Mouse (Mus musculus): ENCODE results near the gene Sdf2.

Sdf2 gene

DNA sequence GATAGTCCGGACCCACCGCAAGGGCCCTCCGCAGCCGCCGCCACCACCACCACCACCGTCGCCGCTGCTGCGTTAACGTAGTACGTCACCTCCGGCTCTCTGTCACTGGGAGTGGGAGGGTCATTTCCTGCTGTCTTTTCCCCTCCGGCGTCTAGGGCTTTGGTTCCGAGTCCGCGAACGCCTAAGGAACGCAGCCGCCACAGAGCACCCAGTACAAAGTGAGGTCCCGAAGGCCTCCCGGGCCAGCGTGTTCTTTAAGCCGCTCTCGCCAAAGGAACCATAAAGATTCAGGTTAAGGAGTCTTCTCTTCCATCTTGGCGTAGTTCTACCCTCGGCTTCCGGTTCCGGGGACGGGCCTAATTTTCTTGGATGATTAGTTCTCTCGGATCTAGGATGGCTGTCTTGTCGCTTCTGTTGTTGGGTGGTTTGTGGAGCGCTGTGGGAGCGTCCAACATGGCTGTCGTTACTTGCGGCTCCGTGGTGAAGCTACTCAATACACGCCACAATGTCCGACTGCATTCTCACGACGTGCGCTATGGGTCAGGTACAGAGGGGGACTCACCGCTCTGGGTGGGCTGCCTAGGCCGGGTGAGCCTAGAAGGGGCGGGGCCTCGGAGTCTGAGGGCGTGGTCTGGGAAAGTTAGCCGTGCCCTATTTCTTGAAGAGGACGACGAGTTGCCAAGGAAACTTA lies at the start of gene Sdf2, which contains the start of gene Supt6:
Gene Sdf2, plus strand, starts transcription at position 120 of the 691 bp plus-strand sequence.
Gene Supt6, minus strand, starts transcription at position 361 of the 691 bp plus-strand sequence.
- DNase-seq = peak; percentile 97

GRCm38 (mm10) chr11:78202372-78202771 lies 43.2 kb upstream of the Sdf2 start:
- DNase-seq = no peak

DNA sequence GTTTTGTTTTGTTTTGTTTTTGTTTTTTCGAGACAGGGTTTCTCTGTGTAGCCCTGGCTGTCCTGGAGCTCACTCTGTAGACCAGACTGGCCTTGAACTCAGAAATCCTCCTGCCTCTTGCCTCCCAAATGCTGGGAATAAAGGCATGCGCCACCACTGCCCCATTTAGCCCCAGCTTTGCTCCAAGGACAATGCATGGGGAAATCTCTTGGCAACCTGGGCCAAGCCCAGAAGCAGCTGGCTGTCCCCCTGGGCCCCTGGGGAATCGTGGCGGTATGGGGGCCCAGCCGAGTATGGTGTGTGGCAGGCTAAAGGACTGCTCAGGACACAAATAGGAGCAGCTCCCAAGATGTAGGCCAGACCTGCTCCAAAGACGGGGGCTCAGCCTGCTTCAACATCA lies 41.3 kb upstream of the Sdf2 start:
- no peak for DNase-seq

DNA sequence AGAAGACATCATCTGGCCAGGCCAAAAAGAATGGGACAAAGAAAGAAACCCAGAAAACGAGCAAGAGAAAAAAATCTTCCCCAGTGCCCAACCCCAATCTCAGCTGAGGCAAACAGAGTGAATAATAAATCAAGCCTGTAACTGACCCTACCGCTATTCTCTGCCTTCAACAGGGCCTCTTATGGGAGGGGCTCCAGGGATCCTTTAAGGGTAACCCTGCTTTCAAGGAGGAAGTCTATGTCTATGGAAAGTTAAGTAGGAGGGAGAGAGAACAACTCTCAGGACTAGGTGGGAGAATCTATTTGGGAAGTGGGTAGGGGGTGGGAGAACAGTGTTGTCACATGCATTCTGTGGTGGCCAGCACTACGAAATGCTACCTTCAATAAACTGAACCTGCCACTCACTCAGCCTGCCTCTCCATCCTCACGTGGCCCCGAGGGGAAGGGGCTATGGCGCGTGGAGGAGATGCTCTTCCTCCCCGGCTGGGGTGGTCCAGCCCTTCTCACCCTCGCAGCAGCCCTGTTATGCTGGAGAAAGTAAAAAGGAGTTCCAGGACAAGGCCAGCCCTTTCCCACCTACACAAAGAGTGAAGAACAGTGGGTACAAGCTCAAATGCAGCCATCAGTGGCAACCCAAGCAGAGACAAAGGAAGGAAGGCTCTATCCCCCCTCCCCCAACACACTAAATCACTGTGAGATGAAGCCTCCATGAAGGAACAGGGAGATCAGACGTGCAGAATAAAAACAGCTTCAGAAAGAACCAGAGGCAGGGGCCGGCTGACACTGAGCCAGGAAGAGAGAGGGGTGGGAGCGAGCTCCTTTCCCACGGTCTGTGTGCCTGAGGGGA lies 40.0 kb upstream of the Sdf2 start:
- no peak for DNase-seq

- no peak for DNase-seq
These were observed 38.4 kb upstream of the Sdf2 start for GRCm38 (mm10) chr11:78207190-78207589.

- DNase-seq = no peak
These were observed 35.7 kb upstream of the Sdf2 start for GRCm38 (mm10) chr11:78209886-78210285.

- DNase-seq = no peak
These were observed 34.9 kb upstream of the Sdf2 start for GRCm38 (mm10) chr11:78210615-78211014.

GRCm38 (mm10) chr11:78211513-78211912 lies 34.0 kb upstream of the Sdf2 start:
- no peak for DNase-seq

GRCm38 (mm10) chr11:78213086-78213817 lies 32.3 kb upstream of the Sdf2 start:
- DNase-seq = no peak

DNA sequence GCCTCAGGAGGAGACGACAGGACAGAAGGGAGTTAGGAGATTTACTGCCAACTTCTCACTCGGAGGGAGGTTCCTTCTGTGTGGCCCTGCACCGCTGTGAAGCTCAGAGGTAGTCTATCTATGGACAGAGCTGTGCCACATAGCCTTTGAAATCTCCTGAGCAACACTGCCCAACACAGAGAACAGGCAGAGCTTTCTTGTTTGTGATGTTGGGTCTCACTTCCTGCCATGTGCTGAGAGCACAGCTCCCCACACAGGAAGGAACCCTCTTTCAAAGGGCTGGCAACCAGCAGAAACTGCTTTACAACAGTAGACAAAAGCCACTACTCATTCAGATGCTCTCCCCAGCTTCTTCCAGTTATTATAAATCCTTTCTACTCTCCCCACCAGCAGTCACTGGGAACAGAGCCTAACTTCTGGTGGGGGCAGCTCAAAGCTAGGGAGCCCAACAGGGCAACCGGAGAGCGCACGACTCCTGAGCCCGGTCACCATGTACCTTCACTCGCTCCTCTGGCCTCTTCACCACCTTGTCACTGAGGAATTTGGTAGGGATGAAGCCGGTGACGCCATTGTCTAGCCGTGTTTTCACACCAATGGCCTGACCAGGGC lies 29.7 kb upstream of the Sdf2 start:
- no peak for DNase-seq

DNA sequence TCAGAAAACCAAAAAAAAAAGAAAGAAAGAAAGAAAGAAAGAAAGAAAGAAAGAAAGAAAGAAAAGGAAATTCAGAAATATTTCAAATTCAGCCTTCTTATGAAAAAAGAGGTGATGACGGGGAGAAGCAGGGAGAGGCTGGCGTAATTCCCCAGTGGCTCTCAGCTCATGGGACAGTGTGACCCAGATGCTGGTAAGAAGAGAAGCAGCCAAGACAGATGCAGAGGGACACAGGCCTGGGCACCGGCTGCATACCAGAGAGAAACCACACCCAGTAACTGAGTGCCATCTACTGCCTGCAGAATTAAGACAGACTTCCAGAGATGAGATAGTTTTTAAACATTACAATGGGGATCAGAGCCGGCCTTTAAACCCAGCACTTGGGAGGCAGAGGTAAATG lies 22.0 kb upstream of the Sdf2 start:
- DNase-seq = no peak

GRCm38 (mm10) chr11:78231518-78231917 lies 14.0 kb upstream of the Sdf2 start:
- no peak for DNase-seq

GRCm38 (mm10) chr11:78240193-78240857 lies 5.2 kb upstream of the Sdf2 start:
- DNase-seq = no peak

DNA sequence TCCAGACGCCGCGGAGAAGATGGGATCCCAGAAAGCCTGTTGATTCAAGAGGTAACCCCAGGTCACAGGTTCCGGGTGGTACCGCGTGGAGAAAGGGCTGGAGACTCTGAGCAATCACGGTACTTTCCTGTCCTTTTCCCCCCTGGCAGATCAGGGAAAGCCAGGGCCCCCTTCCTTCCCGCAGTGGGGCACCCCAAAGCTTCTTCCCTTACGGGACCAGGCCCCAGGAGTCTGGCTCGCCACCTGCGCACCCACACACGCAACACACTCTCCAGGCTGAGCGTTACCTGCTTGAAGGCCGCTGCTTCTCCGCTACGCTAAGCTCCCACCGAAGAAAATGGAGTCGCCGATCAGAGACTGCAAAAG lies 302 bp upstream of the Sdf2 start:
- no peak for DNase-seq

- no peak for DNase-seq
These were observed 919 bp downstream of the Sdf2 start for GRCm38 (mm10) chr11:78246318-78247011.

DNA sequence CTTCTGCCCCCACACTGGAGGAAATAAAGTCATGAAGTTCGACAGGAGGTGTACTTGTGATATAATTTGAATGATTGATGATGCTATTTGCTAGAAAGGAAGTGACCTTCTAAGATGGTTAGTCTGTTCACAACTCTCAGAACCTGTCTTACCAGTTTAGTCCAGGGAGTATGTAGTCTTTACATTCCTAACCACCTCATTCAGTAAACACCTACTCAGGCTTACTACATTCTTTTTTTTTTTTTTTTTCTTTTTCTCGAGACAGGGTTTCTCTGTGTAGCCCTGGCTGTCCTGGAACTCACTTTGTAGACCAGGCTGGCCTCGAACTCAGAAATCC lies 1.4 kb downstream of the Sdf2 start:
- no peak for DNase-seq

DNA sequence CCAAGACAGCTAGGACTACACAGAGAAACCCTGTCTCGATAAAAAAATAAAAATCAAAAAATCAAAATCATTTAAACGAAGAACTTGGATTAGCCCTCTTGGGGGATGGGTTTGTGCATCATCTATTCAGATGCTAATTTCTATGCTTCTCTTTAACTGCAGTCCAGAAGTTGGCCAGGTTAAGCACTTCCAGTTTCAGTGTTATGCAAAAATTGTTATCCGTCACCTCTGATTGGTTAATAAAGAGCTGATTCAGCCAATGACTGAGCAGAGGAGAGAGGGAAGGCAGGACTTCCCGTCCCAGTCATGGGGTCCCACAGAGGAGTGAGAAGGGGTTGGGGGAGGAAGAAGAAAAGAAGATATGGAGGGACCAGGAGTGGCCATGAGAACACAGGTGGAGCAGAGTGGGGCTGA lies 2.2 kb downstream of the Sdf2 start:
- peak; percentile 17 for DNase-seq

DNA sequence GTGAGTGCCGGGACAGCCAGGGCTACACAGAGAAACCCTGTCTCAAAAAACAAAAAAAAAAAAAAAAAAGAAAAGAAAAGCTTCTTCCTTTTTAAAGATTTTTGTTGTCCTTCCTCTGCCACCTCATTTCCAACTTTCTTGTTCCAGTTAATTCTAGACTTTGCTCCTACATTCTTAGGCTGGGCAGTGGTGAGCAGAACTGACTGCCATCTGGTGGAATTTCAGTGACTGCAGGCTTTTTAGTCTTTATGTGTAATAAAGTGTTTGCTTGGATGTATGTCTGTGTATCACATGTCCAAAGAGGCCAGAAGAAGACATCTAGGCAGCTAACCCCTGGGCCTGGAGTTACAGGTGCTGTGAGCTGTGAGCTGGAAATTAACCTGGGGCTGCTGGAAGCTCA lies 11.1 kb downstream of the Sdf2 start:
- DNase-seq = no peak

DNA sequence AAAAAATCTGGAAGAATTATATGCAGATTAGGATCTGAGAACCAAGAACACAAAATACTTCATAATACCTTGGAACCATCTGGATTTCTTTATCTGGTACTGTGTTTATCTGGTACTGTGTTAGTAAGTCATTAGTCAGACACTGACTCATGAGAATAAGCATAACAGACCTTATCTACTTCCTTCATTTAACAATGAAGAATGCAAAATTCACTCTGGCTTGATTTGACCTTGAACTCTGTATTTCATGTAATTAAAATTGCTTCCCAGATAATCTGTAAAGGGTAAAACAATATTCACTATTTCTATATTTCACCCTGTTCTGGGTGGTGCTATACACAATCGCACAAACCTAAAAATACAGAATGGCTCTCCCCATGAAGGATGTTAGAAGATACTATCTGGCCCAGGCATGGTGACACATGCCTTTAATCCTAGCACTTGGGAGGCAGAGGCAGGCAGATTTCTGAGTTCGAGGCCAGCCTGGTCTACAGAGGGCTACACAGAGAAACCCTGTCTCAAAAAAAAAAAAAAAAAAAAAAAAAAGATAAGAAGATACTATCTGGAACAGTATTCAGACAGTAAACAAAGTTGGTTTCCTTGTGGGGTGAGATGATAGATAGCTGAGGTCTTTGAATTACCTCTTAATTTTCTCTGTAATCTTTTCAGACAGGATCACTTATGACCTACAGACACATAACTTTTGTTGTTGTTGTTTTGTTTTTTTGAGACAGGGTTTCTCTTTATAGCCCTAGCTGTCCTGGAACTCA lies 15.1 kb downstream of the Sdf2 start:
- no peak for DNase-seq

- peak; percentile 97 for DNase-seq
These were observed 16.1 kb downstream of the Sdf2 start, which contains the start of gene 2610507B11Rik for GRCm38 (mm10) chr11:78261380-78262352. TSS of gene 2610507B11Rik (plus strand) at chr11:78261752.

All from retina, postnatal 1 day (tissue).